ENCODE assay signal across 25 mouse cellular contexts in genomic region chr12:25417336-25417735, GRCm38 (mm10).
A peak's percentile ranks its signal among the peaks of the same experiment; 100 is the strongest.
DNase-seq lines count a peak whose midpoint lies in the region.
"Had no signal": no experiment of that assay in that cellular context is flagged by ENCODE, and none has a peak within 500 bp of the region (broad histone marks: within the 10 kb centered on the region; RNA-seq: fewer than 3 reads in every experiment).

No protein-coding gene starts in this region.

- peaks cover 8% of the 10 kb centered on the region for H3K4me1 ChIP-seq in heart, embryonic 10.5 days

- WGBS in heart, embryonic 10.5 days = 82% methylated on average over 4 of the region's 4 CpGs

- no peaks in the 10 kb centered on the region for H3K27me3 ChIP-seq in heart, embryonic 10.5 days (ENCODE audit: insufficient read depth, poor library complexity, severe bottlenecking)
- H3K27me3 ChIP-seq: CH12.LX; embryonic facial prominence, embryonic 13.5 days; forebrain, embryonic 12.5 days; forebrain, embryonic 15.5 days; hindbrain, embryonic 12.5 days; hindbrain, embryonic 15.5 days; Patski had no signal

- H3K36me3 ChIP-seq in heart, embryonic 10.5 days = 0 out of 2 replicates have a peak, but pooled peaks cover 3% of the 10 kb centered on the region
- H3K36me3 ChIP-seq: embryonic facial prominence, embryonic 13.5 days; forebrain, embryonic 12.5 days; forebrain, embryonic 15.5 days; G1E; hindbrain, embryonic 12.5 days; hindbrain, embryonic 15.5 days had no signal

- no peak overlapping the region for H3K4me3 ChIP-seq in heart, embryonic 10.5 days
- H3K4me3 ChIP-seq: embryonic facial prominence, embryonic 10.5 days; embryonic facial prominence, embryonic 13.5 days; erythroblast, embryonic 14.5 days; forebrain, embryonic 12.5 days; forebrain, embryonic 15.5 days; heart, adult 2 months; hindbrain, embryonic 12.5 days; hindbrain, embryonic 15.5 days had no signal

- no peak overlapping the region for H3K27ac ChIP-seq in heart, embryonic 10.5 days
- H3K27ac ChIP-seq: embryonic facial prominence, embryonic 10.5 days; embryonic facial prominence, embryonic 13.5 days; forebrain, embryonic 12.5 days; forebrain, embryonic 15.5 days; heart, adult 2 months; hindbrain, embryonic 15.5 days had no signal

- DNase-seq in heart, adult 11 months = peak; percentile 68
- DNase-seq in heart, embryonic 10.5 days (ENCODE audit: low spot score) = no peak
- peak; percentile 21 to 47 for DNase-seq in kidney, adult 8-10 months
- no peak for DNase-seq in kidney, postnatal 10 days
- DNase-seq in kidney, postnatal 36 days = peak; percentile 35 to 67
- no peak for DNase-seq in kidney, postnatal 4 days
- DNase-seq: adrenal gland, postnatal 25 days; B cell, adult 2 months; cerebellum, adult 11-12 months; cerebellum, adult 8-10 months; cerebellum, postnatal 10 days; cerebellum, postnatal 36 days; embryo, embryonic 11 days; gastrocnemius, postnatal 25 days; heart, adult 2 months had no signal

- 0 out of 2 replicates have a peak, but pooled peaks cover 1% of the 10 kb centered on the region for H3K9me3 ChIP-seq in heart, embryonic 10.5 days
- H3K9me3 ChIP-seq: embryonic facial prominence, embryonic 13.5 days; forebrain, embryonic 12.5 days; forebrain, embryonic 15.5 days; hindbrain, embryonic 15.5 days had no signal

Comparison
In these comparisons a context has a peak if more than half of its experiments do, and no peak if none do; other contexts are left out.
1. DNase-seq: peak in heart, adult 11 months (single experiment), kidney, adult 8-10 months (2 of 2) and kidney, postnatal 36 days (2 of 2); none in heart, embryonic 10.5 days (single experiment), kidney, postnatal 10 days (single experiment) and kidney, postnatal 4 days (0 of 2).